ENCODE assay signal across 29 mouse cellular contexts in genomic region chr2:80560773-80561172, GRCm38 (mm10).
"Had no signal": no experiment of that assay in that cellular context is flagged by ENCODE, and none has a peak within 500 bp of the region (broad histone marks: within the 10 kb centered on the region; RNA-seq: fewer than 3 reads in every experiment).

No protein-coding gene starts in this region.

- H3K9me3 ChIP-seq: limb, embryonic 10.5 days; limb, embryonic 12.5 days; limb, embryonic 13.5 days; limb, embryonic 15.5 days; liver, embryonic 12.5 days; liver, embryonic 13.5 days; liver, embryonic 15.5 days; lung, embryonic 15.5 days; megakaryocyte, embryonic 14.5 days; midbrain, embryonic 10.5 days; midbrain, embryonic 12.5 days; midbrain, embryonic 13.5 days; midbrain, embryonic 15.5 days; neural tube, embryonic 12.5 days had no signal

- H3K9ac ChIP-seq: limb, embryonic 12.5 days; limb, embryonic 13.5 days; limb, embryonic 15.5 days; liver, embryonic 12.5 days; liver, embryonic 13.5 days; liver, embryonic 14.5 days; liver, embryonic 15.5 days; liver, postnatal 0 days; lung, embryonic 14.5 days; lung, embryonic 15.5 days; midbrain, embryonic 12.5 days; midbrain, embryonic 13.5 days; midbrain, embryonic 15.5 days; neural tube, embryonic 12.5 days had no signal

- H3K4me2 ChIP-seq: limb, embryonic 12.5 days; limb, embryonic 13.5 days; limb, embryonic 15.5 days; liver, embryonic 11.5 days; liver, embryonic 12.5 days; liver, embryonic 13.5 days; liver, embryonic 15.5 days; lung, embryonic 14.5 days; lung, embryonic 15.5 days; midbrain, embryonic 11.5 days; midbrain, embryonic 12.5 days; midbrain, embryonic 13.5 days; midbrain, embryonic 15.5 days; neural tube, embryonic 12.5 days had no signal

- DNase-seq: layer of hippocampus, postnatal 36 days; left cerebral cortex, postnatal 4 days; liver; liver, embryonic 13.5 days; liver, postnatal 0 days; lung, adult 2 months; lung, postnatal 14 days; midbrain, embryonic 14.5 days had no signal

- H3K27me3 ChIP-seq: limb, embryonic 12.5 days; limb, embryonic 13.5 days; limb, embryonic 15.5 days; liver, embryonic 12.5 days; liver, embryonic 13.5 days; liver, embryonic 15.5 days; lung, embryonic 15.5 days; megakaryocyte, embryonic 14.5 days; midbrain, embryonic 12.5 days; midbrain, embryonic 13.5 days; midbrain, embryonic 15.5 days; neural tube, embryonic 12.5 days had no signal

- H3K36me3 ChIP-seq: liver, embryonic 15.5 days; lung, embryonic 15.5 days; midbrain, embryonic 15.5 days had no signal

- H3K4me3 ChIP-seq: left cerebral cortex, adult 2 months; limb, embryonic 10.5 days; limb, embryonic 12.5 days; limb, embryonic 13.5 days; limb, embryonic 15.5 days; liver, embryonic 12.5 days; liver, embryonic 13.5 days; liver, embryonic 15.5 days; lung, embryonic 15.5 days; megakaryocyte, embryonic 14.5 days; midbrain, embryonic 10.5 days; midbrain, embryonic 12.5 days; midbrain, embryonic 13.5 days; midbrain, embryonic 15.5 days; myocyte; neural tube, embryonic 12.5 days had no signal

- H3K27ac ChIP-seq: left cerebral cortex, adult 2 months; limb, embryonic 10.5 days; limb, embryonic 12.5 days; limb, embryonic 13.5 days; limb, embryonic 15.5 days; liver, embryonic 12.5 days; liver, embryonic 13.5 days; liver, embryonic 14.5 days; liver, embryonic 15.5 days; lung, embryonic 15.5 days; macrophage; midbrain, embryonic 10.5 days; midbrain, embryonic 12.5 days; midbrain, embryonic 13.5 days; midbrain, embryonic 15.5 days; neural tube, embryonic 12.5 days had no signal

- ATAC-seq: liver, embryonic 12.5 days; liver, postnatal 0 days; midbrain, embryonic 13.5 days; midbrain, embryonic 15.5 days; midbrain, embryonic 16.5 days had no signal

- H3K4me1 ChIP-seq: limb, embryonic 10.5 days; limb, embryonic 12.5 days; limb, embryonic 15.5 days; midbrain, embryonic 10.5 days; midbrain, embryonic 12.5 days; midbrain, embryonic 15.5 days; neural tube, embryonic 12.5 days had no signal
